Mouse (Mus musculus): ENCODE data around the gene Mgat5.

Mgat5 gene

DNA sequence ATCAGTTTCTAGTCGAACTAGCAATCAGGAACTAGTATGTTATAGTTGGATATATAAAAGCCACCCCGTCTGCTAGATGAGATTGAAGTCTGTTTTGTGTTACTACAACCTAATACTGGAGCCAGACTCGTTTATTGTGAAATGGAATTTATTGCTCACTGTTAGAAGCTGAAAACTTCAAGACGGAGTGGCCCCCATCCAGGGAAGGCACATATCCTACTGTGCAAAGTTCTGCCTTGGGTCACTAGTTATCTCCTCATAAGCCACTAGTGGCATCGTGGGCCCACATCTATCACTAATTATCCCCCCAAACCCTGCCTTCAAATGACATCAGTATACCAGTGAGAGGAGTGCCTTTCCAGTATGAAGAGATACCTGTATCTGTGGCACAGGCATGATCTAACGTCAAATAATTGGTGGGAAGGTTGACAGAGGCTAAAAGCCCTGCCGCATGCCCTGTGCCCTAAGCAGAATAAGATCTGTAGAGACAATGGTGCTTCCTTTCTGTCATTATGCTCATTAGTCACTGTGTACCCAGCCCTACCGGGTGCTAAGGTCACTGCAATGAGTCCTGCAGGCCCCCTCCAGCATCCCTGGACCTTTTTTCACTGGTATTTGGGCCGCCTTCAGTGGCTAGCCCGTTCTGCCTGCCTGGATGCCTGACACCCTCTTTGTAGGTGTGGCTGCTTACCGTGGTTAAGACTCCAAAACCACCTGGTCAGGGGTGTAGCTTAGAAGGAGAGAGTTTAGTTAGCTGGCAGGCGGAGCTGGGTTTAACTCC is 191.9 kb downstream of the Mgat5 start:
- DNase-seq = no peak

DNA sequence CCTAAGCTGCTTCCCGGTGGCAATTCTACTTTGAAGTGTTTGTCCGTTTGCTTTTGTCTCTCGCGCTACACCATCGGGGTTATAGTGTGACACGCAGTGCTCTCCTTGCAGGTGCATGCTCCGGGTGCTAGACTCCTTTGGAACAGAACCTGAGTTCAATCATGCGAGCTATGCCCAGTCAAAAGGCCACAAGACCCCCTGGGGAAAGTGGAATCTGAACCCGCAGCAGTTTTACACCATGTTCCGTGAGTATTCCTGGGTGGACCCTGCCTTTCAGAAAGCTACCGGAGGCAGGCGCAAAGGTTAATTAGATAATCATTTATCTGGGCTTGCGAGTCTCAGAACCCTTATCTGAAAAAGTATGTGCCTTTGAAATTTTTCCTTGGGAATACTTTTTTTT is 192.6 kb downstream of the Mgat5 start:
- no peak for DNase-seq

DNA sequence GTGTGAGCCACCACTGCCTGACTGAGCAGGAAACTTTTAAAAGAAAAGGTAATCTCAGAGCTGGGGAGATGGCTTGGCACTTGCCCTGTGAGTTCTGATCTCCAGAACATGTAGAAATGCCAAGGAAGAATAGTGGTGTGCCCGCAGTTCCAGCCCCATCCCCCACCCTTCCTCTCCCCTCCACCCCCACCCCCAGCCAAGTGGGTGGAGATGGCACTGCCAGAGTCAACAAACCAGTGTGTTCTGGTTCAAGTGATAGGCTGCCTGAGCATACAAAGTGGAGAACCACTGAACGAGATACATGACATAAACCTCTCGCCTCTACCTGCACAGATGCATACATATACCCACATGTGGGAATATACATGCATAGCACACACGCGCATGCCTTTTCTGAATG is 193.4 kb downstream of the Mgat5 start:
- no peak for DNase-seq

DNA sequence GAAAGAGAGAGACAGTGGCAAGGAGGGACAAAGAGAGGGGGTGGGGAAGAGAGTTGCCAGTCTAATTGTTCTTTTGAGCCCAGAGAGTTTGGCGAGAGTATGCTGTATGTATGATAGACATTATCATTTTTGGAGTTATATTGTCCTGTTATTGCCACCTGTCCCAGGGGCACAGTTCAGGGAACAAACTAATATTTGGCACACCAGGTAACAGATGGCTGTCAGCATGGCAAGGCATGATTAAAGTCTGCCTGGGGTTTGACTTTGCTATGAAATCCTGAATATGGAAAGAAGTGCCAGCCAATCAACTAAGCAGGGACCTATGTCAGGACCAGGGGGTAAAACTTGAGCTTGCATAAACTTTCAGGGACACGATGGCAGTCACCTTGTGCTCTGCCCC is 195.4 kb downstream of the Mgat5 start:
- no peak for DNase-seq

DNA sequence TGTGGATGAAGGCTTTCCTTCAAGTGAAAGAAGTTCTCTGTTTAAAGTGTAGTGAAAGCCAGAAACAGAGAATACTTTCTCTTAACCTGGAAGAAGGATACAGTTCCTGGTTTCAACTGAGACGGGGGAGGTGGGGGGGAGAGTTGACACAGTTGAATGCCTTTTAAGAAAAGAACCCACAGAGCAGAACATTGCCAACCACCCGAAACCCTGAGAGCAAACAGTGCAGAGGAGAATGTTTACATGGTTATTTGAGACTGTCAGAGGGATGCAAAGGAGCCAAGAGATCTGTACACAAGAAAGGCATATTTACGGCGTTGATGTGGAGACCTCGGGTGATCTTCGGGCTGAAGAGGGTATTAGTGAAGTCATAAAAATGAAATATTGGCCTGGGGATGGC is 195.9 kb downstream of the Mgat5 start:
- no peak for DNase-seq

DNA sequence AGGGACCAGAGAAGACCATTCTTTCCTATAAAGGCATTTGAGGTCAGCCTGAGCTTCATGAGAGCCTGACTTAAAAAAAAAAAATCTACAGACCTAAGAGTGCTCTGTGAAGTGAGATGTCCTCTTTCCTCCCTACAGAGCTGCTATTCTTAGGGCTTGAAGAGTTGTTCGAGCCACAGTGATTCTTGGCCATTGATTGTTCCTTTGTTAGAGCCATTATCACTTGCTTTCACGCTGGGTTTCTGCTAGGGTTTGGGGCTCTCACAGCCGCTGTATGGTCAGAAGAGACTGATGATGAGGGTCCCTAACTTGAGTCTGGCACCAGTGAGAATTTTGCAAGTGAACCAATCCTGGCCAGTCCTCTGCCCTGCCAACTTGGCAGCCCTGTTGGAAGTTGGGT is 199.8 kb downstream of the Mgat5 start:
- no peak for DNase-seq

DNA sequence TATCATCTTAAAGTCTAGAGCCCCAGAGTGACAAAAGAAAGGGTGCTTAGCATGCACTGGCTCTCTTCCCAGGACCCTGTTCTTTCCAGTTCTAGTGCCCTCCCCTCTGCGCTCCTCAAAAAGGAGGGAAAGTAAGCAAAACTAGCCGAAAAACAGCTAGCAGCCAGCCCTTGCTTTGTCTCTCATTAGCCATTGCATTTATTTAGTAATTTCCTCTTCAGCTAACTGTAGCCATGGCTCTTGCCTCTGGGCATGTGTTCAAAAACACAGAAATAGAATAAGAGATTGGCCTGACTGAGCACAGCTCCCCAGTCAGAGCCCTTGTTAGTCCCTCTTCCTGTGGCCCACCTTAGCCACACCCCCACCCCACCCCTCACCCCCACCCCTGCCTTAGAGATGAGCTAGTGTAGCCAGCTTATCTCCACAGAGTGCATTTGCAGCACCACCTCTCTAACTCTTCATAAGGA is 204.2 kb downstream of the Mgat5 start:
- no peak for DNase-seq

DNA sequence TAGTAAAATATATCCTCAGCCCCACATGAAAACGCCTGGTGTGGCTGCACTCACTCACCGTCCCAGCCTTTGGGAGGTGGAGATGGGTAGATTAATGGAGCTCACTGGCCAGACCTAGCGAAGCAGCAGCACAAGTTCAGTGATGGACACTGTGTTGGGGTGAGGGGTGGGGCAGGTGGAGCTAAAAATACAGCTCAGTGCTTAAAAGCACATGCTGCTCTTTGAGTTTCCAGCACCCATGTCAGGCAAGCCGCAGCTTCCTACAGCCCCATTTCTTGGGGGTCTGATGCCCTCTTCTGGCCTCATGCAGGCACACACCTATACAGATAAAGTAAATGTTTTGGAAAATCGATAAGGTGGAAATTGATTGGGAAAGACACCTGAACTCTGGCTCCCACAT is 204.7 kb downstream of the Mgat5 start:
- DNase-seq = no peak

DNA sequence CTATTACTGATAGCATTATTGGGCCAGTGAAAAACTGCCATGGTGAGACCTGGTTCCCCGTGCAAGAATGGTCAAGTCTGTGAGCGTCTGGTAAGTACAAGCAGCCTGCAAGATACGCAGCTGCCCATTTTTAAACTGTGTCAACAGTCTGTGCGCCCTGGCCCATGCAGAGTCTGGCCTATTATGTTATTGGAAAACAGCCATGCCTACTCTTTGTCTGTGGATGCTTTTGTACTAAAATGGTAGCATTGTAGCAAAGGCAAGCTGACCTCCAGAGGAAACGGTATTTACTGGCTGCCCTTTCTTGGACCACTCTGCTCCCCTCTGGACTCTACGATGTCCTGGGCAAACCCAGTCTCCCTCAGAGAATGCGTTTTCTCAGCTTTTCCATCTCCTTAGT is 209.7 kb downstream of the Mgat5 start:
- DNase-seq = peak; percentile 35

DNA sequence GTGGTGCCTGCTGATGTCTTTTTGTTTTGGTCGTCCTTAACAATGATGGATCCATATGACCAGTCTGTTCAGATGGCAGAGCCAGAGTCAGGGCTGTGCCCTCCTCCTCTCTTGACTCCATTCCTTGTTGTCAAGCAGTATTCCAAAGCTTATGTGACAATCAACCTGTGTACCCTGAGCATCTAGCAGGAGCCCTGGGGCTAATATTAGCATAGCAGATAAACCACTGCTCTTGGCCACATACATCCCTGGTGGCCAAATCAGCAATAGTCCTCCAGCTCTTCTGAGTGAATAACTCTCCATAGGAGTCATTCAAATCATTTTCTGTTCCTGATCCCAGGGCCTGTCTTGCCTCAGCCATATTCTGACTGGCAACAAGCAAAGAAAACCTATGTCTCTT is 211.1 kb downstream of the Mgat5 start:
- no peak for DNase-seq

DNA sequence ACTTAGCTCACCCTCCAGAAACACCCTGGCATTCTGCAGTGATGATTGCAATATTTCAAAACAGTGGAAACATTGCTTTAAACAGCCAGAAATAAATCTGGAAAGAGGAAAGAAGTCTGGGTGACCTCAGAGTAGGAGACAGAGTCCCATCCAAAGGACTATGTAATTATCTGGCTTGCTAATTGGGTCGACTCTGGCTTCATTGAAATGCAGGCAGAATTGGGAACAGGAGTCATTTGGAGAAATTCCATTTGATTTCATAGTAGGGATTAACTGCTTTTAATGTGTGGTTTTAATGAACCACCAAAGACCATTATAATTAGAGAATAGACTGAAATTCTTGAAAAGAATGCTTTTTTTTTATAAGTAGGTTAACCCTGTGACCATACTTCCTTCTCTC is 212.2 kb downstream of the Mgat5 start:
- DNase-seq = no peak

DNA sequence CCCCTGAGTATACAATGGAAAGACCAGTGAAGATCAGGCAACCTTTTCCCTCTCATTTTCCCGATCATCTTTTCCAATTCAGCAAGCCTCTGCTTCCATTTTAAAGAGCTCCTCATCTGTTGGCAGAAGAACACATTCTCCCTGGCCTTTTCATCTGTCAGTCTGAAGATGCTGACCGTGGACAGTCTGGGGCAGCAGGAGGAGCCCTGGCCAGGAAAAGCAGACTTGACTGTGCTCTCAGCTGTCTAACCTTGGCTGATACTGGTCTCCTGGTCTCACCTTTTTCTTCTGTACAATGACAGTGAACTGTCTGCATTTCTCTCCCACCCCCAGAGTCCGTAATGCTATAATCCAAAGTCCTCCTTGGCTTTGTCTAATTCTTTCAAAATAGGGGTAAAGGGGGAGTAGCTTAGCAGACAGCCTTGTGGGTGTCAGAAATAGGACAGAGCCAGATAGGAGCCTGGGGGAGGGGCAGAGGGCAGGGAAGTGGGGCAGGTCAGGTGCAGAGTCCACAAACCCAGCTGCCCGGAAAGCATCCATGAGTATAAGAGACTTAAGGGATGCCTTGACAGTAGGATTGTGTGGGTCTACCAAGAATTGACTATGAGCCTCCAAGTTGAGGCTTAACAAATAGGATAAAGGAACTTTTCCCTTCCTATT is 214.2 kb downstream of the Mgat5 start:
- DNase-seq = no peak

DNA sequence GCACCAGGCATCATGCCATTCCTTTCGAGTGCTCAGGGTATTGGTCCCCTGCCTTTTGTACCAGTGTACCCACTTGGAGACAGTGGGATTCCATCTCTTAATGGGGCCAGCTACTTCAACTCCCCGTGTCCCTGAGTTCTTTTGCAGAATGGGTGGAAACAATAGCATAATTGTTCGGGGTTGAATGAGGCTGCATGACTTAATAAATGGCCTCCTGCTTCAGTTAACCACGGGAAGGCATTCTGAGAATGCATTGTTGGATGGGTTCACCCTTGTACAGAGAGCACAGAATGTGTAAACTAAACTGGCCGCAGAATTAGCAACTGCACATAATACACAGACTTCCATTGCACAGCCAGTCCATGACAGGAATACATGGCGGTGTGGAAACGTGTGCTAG is 214.8 kb downstream of the Mgat5 start:
- no peak for DNase-seq

DNA sequence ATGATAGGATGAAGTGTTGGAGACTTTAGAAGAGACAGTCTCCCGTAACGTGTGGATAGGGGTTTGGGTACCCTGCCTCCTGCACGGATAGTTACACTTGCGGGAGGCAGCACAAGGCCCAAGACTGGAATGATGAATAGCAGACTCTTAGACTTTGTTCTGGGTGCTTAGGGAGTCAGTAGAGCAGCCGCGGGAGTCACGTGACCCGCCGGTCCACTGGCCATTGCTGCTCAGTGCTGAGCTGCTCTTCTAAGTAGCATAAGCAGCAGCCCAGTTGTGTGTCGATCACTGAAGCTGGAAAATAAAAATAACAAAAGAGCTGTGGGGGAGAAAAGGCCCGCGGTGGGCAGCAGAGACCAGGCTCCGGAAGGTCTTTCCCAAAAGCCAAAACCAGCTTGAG is 215.6 kb downstream of the Mgat5 start:
- no peak for DNase-seq

DNA sequence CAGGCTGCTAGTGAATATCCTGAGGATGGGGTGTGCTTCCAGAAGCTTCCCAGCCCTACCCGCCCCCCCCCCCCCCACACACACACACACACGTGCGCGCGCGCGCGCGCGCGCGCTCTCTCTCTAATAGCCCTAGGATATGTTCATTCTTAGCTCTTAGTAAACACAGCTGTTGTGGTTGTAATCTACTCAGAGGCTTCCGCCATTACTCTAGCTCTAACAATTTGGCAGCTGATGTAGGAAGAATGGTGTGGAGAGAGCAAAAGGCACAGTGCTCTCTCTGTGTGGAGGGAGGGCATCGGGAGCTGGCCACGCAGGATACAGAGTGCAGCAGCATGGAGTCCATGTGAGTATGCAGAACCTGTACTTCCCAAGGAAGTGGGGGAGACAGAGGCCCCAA is 216.0 kb downstream of the Mgat5 start:
- no peak for DNase-seq

DNA sequence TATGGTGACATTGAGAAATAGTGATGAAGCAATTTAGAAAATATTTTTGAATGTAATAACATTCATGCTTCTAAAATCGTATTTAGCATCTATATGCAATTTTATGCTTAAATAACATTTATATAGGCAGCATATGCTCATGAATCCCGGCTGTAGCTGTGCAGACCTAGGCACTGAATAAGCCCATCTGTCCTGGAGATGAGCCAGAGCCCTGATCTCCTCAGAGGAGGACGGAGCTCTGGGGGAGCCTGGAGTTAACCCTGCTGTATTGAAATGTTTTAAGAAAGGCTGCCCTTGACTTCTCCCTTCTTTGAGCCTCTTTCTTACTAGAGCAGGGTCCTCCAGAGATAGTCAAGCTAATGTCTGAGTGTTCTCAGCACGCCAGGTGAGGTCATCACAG is 217.8 kb downstream of the Mgat5 start:
- DNase-seq = peak; percentile 16

DNA sequence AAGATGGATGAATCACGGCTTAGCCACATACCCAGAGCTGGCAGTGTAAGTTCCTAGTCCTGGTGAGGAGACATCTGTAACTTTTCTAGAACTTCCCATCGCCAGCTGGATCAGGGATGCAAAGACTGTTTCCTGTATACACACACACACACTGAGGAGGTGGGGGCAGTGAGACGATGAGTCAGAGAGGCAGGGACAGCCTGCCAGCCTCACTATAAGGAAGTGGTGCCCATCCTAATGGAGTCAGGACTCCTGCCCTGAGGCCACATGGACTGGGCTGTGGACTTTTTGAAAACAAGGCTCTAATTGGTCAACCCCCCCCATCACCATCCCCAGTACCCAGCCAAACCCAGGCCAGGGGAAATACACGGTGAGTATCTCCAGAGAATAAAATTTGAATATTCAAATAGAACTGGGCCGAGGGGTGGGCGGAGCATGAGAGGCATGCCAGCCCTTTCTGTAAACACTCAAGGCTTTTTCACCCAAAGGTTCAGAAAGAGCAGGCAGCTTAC is 220.3 kb downstream of the Mgat5 start:
- no peak for DNase-seq

DNA sequence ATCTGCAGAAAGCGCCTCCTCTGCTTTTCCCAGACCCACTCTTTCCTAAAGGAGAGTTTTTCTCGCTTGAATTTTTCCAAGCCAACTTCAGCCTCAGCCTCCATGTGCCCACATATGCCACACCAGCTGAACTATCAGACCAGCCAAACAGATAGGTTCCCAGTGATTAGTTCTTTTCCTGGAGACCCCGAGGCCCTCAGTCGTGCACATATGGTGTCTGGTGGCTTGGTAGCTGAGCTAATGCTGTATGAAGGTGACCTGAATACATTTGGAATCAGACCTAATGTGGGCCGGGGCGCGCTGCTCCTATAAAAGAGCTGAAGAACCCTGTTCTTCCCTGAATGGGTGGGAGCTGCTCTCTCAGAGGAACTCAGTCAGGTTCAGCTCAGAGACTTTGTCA is 225.5 kb downstream of the Mgat5 start:
- no peak for DNase-seq

DNA sequence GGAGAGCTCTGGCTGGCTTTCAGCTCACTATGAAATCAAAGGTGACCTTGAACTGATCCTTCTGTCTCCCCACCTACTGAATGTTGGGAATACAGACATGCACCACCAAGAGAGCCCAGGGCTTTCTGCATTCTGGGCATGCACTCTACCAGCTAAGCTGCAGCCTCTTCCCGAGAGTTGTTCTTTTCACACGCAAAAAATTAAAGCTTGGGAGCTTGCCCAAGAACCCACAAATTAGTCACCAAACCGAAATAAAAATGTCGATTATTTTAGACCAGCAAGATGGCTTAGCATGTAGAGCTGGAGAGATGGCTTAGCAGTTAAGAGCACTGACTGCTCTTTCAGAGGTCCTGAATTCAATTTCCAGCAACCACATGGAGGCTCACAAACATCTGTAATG is 230.0 kb downstream of the Mgat5 start:
- DNase-seq = no peak

DNA sequence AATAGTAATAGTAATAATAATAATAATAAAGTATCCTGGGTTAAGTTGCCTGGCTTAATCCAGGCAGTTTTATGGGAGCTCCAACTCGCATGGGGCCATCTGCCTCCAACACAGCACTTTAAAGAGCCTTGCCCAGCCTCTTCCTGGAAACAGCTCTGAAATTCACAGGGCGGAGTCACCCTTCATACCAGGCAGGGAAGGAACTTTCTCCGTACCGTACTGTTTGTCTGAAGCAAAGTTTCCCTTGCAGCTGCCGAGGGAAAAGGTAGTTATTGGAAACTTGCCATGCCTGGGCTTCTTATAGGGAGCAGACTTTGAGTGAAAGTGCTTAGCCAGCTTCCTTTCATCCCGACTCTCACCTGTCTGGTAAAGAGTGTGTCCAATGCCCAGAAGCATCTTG is 232.3 kb downstream of the Mgat5 start:
- DNase-seq = no peak

DNA sequence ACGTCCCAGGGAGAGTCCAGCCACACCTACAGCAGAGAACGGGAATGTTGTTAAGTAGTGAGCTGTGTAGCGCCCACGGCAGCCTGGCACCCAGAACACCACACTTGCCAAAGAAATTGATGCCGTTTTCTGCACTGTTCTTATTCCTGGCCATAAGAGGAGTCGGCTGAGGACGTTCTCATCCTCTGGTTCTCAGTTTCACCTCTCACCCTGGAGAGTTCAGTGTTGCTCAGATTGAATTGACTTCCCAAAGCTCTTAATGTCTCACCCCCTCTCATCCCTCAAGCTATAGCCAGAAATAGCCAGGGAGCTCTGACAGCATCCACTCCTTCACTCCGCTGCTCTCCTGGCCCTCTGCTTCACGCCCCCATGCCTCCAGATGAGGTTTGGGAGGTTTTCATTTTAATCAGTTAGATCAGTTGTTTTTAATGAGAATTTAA is 234.7 kb downstream of the Mgat5 start:
- DNase-seq = no peak

DNA sequence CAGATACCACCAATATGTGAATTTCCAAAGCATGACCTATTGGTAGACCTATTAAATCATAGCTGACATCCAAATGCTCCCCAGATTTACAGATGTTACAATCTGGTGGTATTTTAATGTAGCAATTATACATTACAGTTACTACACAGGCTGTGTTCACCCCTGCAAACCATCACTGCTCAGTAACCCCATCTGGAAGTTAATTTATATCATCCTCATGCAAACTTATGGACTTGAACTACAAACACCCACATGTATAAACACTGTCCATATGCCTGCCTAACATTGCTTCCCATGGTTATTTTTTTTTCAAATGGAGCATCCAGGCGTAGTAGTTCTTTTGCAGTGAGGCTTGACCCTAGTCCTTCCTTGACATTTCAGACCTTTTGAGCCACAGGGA is 236.2 kb downstream of the Mgat5 start:
- DNase-seq = no peak

DNA sequence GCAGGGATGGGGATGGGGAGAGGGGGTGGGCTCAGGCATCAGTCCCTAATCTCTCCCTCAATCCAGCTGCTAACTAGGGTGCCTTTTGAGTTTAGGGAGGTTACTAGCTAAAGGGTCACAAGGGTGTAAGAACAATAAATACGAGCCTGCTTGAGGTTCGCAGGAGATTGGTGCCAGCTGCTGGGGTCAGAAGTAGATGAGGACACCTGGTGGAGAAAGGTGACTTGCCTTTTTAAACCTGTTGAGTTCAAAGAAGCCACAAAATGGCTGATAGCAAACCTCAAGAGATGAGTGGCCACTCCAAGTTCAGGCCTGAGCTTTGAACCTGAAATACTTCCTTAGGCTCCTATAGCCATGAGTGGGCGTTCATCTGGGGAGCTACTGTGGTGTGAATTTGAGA is 236.9 kb downstream of the Mgat5 start:
- no peak for DNase-seq
